Mouse (Mus musculus) hematopoietic stem cell, adult 5-6 weeks (primary cell): ENCODE results near the gene Fhad1. TPM values are rescaled to one million over a fixed set of nuclear protein-coding genes. Genes with fewer than 3 reads are reported as not detected.

Experiments
- ATAC-seq, 2 experiments: fragments of 125-278 bp in 1 of 2; replicated peaks in 1 of 2; 2 replicates each; pipeline ENCODE4 v1.8.0; 2016 to 2017; ENCODE audit warnings: inconsistent platforms in 2 of 2, mild to moderate bottlenecking in 2 of 2, moderate number of reproducible peaks in 2 of 2, low read depth in 1 of 2, moderate TSS enrichment in 1 of 2; ENCODE audit not compliant: low FRiP score in 2 of 2, poor library complexity in 2 of 2, severe bottlenecking in 2 of 2, insufficient read depth in 1 of 2, low TSS enrichment in 1 of 2
- total RNA-seq: library from RNA; stranded (forward); fragments of 172-1452, 232-1000 nt; gene quantifications from 2 replicates; pipeline ENCODE4 v1.2.3, GENCODE M21; 2017

Fhad1 gene
- total RNA-seq, 1 experiment from 2014 or later = not detected

GRCm38 (mm10) chr4:141996086-141996485, 18.8 kb downstream of the Fhad1 start:
- ATAC-seq = no peak

DNA sequence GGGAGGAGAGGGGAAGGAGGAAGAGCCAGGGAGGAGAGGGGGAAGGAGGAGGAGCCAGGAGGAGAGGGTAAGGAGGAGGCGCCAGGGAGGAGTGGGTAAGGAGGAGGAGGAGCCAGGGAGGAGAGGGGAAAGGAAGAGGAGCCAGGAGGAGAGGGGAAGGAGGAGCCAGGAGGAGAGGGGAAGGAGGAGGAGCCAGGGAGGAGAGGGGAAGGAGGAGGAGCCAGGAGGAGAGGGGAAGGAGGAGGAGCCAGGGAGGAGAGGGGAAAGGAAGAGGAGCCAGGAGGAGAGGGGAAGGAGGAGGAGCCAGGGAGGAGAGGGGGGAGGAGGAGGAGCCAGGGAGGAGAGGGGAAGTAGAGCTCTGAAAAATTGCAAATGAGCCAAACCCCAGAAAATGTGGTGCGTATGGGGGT, 20.8 kb downstream of the Fhad1 start:
- ATAC-seq = peak; percentile 73 to 79; a peak in 3 of 4 replicates

GRCm38 (mm10) chr4:141993347-141994061, 21.4 kb downstream of the Fhad1 start:
- ATAC-seq = peak; percentile 4 to 5; a peak in 2 of 4 replicates

- ATAC-seq = no peak
Observed at GRCm38 (mm10) chr4:141992530-141993204, 22.2 kb downstream of the Fhad1 start.

DNA sequence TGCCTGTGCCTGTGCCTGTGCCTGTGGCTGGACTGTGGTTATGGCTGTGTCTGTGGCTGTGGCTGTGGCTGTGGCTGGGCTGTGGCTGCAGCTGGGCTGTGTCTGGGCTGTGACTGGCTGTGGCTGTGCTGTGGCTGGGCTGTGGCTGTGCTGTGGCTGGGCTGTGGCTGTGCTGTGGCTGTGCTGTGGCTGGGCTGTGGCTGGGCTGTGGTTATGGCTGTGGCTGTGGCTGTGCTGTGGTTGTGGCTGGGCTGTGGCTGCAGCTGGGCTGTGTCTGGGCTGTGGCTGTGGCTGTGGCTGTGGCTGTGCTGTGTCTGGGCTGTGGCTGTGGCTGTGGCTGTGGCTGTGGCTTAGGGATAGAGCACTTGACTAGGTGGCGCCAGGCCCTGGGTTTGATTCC, 26.7 kb downstream of the Fhad1 start:
- ATAC-seq = 0 out of 4 replicates have a peak, but pooled peaks of 1 of the 2 experiments have one; percentile 21

DNA sequence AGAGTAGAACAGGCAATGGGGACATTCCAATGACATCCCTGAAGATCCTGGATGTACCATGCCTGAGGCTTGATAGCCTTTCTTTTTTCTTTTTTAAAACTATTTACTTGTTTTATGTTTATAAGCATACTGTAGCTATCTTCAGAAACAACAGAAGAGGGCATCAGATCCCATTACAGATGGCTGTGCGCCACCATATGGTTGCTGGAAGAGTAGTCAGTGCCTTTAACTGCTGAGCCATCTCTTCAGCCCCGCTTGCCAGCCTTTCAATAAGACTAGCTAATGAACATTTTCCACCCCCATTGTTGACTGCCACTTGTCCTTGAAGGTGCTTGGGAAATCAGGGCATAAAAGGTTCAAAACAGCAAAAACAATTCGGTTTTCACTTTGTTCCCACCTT, 31.2 kb downstream of the Fhad1 start:
- ATAC-seq = no peak

DNA sequence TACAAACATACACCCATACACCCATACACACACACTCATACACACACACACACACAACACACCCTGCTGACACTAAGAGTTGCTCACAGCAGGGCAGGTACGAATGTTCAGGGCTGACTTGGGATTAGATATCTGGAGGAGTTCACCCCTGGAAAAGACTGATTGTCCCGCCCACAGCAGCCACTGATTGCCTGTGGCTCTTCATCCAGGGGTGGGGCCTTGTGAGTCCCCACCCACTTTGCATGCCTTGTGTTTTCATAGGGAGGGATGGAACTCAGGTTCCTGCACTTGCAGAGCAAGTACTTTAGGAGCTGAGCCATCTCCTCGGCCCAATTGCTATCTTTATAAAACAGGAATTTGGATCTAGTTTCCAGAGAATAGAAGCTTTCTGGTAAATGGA, 33.4 kb downstream of the Fhad1 start:
- no peak for ATAC-seq

GRCm38 (mm10) chr4:141978582-141978981, 36.3 kb downstream of the Fhad1 start:
- no peak for ATAC-seq

GRCm38 (mm10) chr4:141977346-141977745, 37.5 kb downstream of the Fhad1 start:
- peak; percentile 90 to 93 for ATAC-seq

- ATAC-seq = no peak
Observed at GRCm38 (mm10) chr4:141976163-141976562, 38.7 kb downstream of the Fhad1 start.

GRCm38 (mm10) chr4:141964575-141964974, 50.3 kb downstream of the Fhad1 start:
- no peak for ATAC-seq

- no peak for ATAC-seq
Observed at GRCm38 (mm10) chr4:141963907-141964306, 51.0 kb downstream of the Fhad1 start.

GRCm38 (mm10) chr4:141962811-141963685, 51.8 kb downstream of the Fhad1 start:
- ATAC-seq = peak; percentile 64 to 79

DNA sequence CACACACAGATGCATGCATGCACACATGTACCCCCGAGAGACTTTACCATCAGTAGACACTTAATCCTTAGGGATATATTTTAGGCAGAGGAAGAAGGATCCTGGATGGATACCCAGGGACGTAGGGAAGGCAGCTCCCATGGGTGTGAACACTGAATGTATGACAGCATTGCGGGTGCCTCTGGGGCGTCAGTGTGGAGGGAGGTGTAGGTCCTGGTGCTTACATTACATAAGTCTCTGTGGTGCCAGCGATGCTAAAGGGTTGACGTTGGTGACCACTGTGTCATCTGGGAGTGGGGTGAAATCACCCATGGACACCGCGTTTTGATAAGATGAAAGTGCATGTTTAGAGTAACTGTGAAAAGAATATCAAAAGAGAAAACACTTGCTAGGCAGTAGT, 54.8 kb downstream of the Fhad1 start:
- no peak for ATAC-seq

- ATAC-seq = peak in 1 of 2 experiments; percentile 17; a peak in 1 of 4 replicates
Observed at GRCm38 (mm10) chr4:141959615-141960014, 55.3 kb downstream of the Fhad1 start.

GRCm38 (mm10) chr4:141958614-141959375, 56.1 kb downstream of the Fhad1 start:
- ATAC-seq = peak in 1 of 2 experiments; percentile 30; a peak in 1 of 4 replicates

DNA sequence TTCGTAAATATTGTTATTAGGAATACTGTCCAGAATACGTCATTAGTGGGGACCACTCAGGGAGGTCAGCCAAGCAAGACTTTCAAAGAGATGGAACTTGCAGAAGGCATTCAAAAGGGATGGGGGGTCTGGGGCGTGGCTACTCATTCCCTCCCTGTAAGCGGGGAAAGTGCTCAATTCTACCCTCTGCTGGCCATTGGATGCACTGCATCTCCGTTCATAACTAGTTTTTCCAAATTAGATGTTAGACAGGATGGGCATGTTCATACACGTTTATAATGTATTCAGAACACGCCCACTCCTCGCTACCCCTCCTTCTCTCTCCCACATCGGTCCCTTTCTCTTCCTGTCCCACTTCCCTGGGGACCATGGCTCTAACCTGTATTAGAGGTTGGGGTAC, 56.7 kb downstream of the Fhad1 start:
- ATAC-seq = peak; percentile 61 to 63
